Mouse (Mus musculus): ENCODE results near the gene Dzip1l. TPM values are rescaled to one million over a fixed set of nuclear protein-coding genes. Genes with fewer than 3 reads are reported as not detected.
"Not testable (repeated sequence)": the region's sequence is repeated elsewhere in the genome, so short reads cannot be mapped to it uniquely, and the experiment has no call there.

Gene Dzip1l
- polyA plus RNA-seq (2012; rRNA removed), result 1.7 and 2.1 TPM in 2 replicates

GRCm38 (mm10) chr9:99629281-99630011 is at the start of gene Dzip1l:
Gene Dzip1l (plus strand): TSS chr9:99629496.
- no peaks in the 10 kb centered on the region for H3K27me3 ChIP-seq (ENCODE audit: control insufficient read depth, insufficient read depth, low read length)
- no peaks in the 10 kb centered on the region for H3K4me1 ChIP-seq (ENCODE audit: control insufficient read depth, insufficient read depth, insufficient read length)
- DNase-seq (ENCODE audit: low read depth in 1 of 2, low spot score in 2 of 2), result no peak
- 8% methylated on average over 44 of the region's 44 CpGs for WGBS
- peak within 1 kb of the TSS; percentile 45; the same call in 1 of the 2 replicates for H3K27ac ChIP-seq (ENCODE audit: insufficient read depth, low read length)
- TF ChIP-seq CTCF (IDR thresholded peaks at IDR 0.05; ENCODE audit: extremely low read depth, insufficient read depth, insufficient read length, insufficient replicate concordance) (no peak), POLR2A (IDR thresholded peaks at IDR 0.05; ENCODE audit: low read depth, low read length) (no peak)
- H3K4me3 ChIP-seq (ENCODE audit: extremely low read depth, insufficient read depth, insufficient read length), result peak within 1 kb of the TSS; percentile 32
- H3K36me3 ChIP-seq (ENCODE audit: control insufficient read depth, insufficient read depth, low read length), result no peaks in the 10 kb centered on the region

GRCm38 (mm10) chr9:99580655-99581054 is 48.6 kb upstream of the Dzip1l start:
- TF ChIP-seq CTCF (IDR thresholded peaks at IDR 0.05; ENCODE audit: extremely low read depth, insufficient read depth, insufficient read length, insufficient replicate concordance), result peak; percentile 18; the same call in 1 of the 2 replicates
- no peak for TF ChIP-seq POLR2A (IDR thresholded peaks at IDR 0.05; ENCODE audit: low read depth, low read length)
- H3K27ac ChIP-seq (ENCODE audit: insufficient read depth, low read length), result no peak overlapping the region
- H3K27me3 ChIP-seq (ENCODE audit: control insufficient read depth, insufficient read depth, low read length), result no peaks in the 10 kb centered on the region
- WGBS, result 55% methylated on average over 2 of the region's 2 CpGs
- peaks cover 24% of the 10 kb centered on the region for H3K36me3 ChIP-seq (ENCODE audit: control insufficient read depth, insufficient read depth, low read length)
- no peak for DNase-seq (ENCODE audit: low read depth in 1 of 2, low spot score in 2 of 2)
- peaks cover 4% of the 10 kb centered on the region; the same call in 1 of the 2 replicates for H3K4me1 ChIP-seq (ENCODE audit: control insufficient read depth, insufficient read depth, insufficient read length)
- H3K4me3 ChIP-seq (ENCODE audit: extremely low read depth, insufficient read depth, insufficient read length), result no peak overlapping the region

GRCm38 (mm10) chr9:99587505-99588202 is 41.6 kb upstream of the Dzip1l start:
- Histone ChIP-seq H3K36me3 (ENCODE audit: control insufficient read depth, insufficient read depth, low read length) (peaks cover 12% of the 10 kb centered on the region), H3K27me3 (ENCODE audit: control insufficient read depth, insufficient read depth, low read length) (no peaks in the 10 kb centered on the region), H3K4me3 (ENCODE audit: extremely low read depth, insufficient read depth, insufficient read length) (no peak overlapping the region), H3K27ac (ENCODE audit: insufficient read depth, low read length) (no peak overlapping the region), H3K4me1 (ENCODE audit: control insufficient read depth, insufficient read depth, insufficient read length) (no peaks in the 10 kb centered on the region)
- DNase-seq (ENCODE audit: low read depth in 1 of 2, low spot score in 2 of 2), result peak in 1 of 2 experiments; percentile 39
- TF ChIP-seq CTCF (IDR thresholded peaks at IDR 0.05; ENCODE audit: extremely low read depth, insufficient read depth, insufficient read length, insufficient replicate concordance) (peak; percentile 64; the same call in 1 of the 2 replicates), POLR2A (IDR thresholded peaks at IDR 0.05; ENCODE audit: low read depth, low read length) (no peak)
- 33% methylated on average over 8 of the region's 8 CpGs for WGBS

GRCm38 (mm10) chr9:99591144-99591543 is 38.2 kb upstream of the Dzip1l start:
- H3K4me1 ChIP-seq (ENCODE audit: control insufficient read depth, insufficient read depth, insufficient read length), result no peaks in the 10 kb centered on the region
- no peak overlapping the region for H3K4me3 ChIP-seq (ENCODE audit: extremely low read depth, insufficient read depth, insufficient read length)
- WGBS, result 43% methylated on average over 8 of the region's 8 CpGs
- no peak overlapping the region for H3K27ac ChIP-seq (ENCODE audit: insufficient read depth, low read length)
- no peaks in the 10 kb centered on the region for H3K36me3 ChIP-seq (ENCODE audit: control insufficient read depth, insufficient read depth, low read length)
- TF ChIP-seq POLR2A (IDR thresholded peaks at IDR 0.05; ENCODE audit: low read depth, low read length), result no peak
- TF ChIP-seq CTCF (IDR thresholded peaks at IDR 0.05; ENCODE audit: extremely low read depth, insufficient read depth, insufficient read length, insufficient replicate concordance), result no peak
- H3K27me3 ChIP-seq (ENCODE audit: control insufficient read depth, insufficient read depth, low read length), result no peaks in the 10 kb centered on the region
- no peak for DNase-seq (ENCODE audit: low read depth in 1 of 2, low spot score in 2 of 2)

GRCm38 (mm10) chr9:99599127-99599526 is 30.2 kb upstream of the Dzip1l start:
- not testable (repeated sequence) for H3K4me3 ChIP-seq (ENCODE audit: extremely low read depth, insufficient read depth, insufficient read length); H3K4me1 ChIP-seq (ENCODE audit: control insufficient read depth, insufficient read depth, insufficient read length); DNase-seq (ENCODE audit: low read depth in 1 of 2, low spot score in 2 of 2); H3K27me3 ChIP-seq (ENCODE audit: control insufficient read depth, insufficient read depth, low read length); H3K27ac ChIP-seq (ENCODE audit: insufficient read depth, low read length); H3K36me3 ChIP-seq (ENCODE audit: control insufficient read depth, insufficient read depth, low read length)
- 95% methylated on average over 6 of the region's 6 CpGs for WGBS

GRCm38 (mm10) chr9:99603566-99603965 is 25.7 kb upstream of the Dzip1l start:
- TF ChIP-seq CTCF (IDR thresholded peaks at IDR 0.05; ENCODE audit: extremely low read depth, insufficient read depth, insufficient read length, insufficient replicate concordance), result no peak
- TF ChIP-seq POLR2A (IDR thresholded peaks at IDR 0.05; ENCODE audit: low read depth, low read length), result no peak
- DNase-seq (ENCODE audit: low read depth in 1 of 2, low spot score in 2 of 2), result no peak
- Histone ChIP-seq H3K4me3 (ENCODE audit: extremely low read depth, insufficient read depth, insufficient read length) (no peak overlapping the region), H3K4me1 (ENCODE audit: control insufficient read depth, insufficient read depth, insufficient read length) (no peaks in the 10 kb centered on the region), H3K27ac (ENCODE audit: insufficient read depth, low read length) (no peak overlapping the region), H3K27me3 (ENCODE audit: control insufficient read depth, insufficient read depth, low read length) (no peaks in the 10 kb centered on the region), H3K36me3 (ENCODE audit: control insufficient read depth, insufficient read depth, low read length) (no peaks in the 10 kb centered on the region)
- 83% methylated on average over 2 of the region's 2 CpGs for WGBS

GRCm38 (mm10) chr9:99612202-99612601 is 17.1 kb upstream of the Dzip1l start, which contains the start of gene A4gnt:
Gene A4gnt (plus strand): TSS chr9:99612502.
- DNase-seq (ENCODE audit: low read depth in 1 of 2, low spot score in 2 of 2), result no peak
- Histone ChIP-seq H3K4me1 (ENCODE audit: control insufficient read depth, insufficient read depth, insufficient read length) (no peaks in the 10 kb centered on the region), H3K36me3 (ENCODE audit: control insufficient read depth, insufficient read depth, low read length) (no peaks in the 10 kb centered on the region), H3K27ac (ENCODE audit: insufficient read depth, low read length) (no peak within 1 kb of the TSS), H3K4me3 (ENCODE audit: extremely low read depth, insufficient read depth, insufficient read length) (no peak within 1 kb of the TSS), H3K27me3 (ENCODE audit: control insufficient read depth, insufficient read depth, low read length) (no peaks in the 10 kb centered on the region)
- TF ChIP-seq CTCF (IDR thresholded peaks at IDR 0.05; ENCODE audit: extremely low read depth, insufficient read depth, insufficient read length, insufficient replicate concordance) (no peak), POLR2A (IDR thresholded peaks at IDR 0.05; ENCODE audit: low read depth, low read length) (no peak)
- 57% methylated on average over 2 of the region's 2 CpGs for WGBS
